Mouse (Mus musculus): Measurements from ENCODE around the gene Ubap1l. TPM values are rescaled to one million over a fixed set of nuclear protein-coding genes. Genes with fewer than 3 reads are reported as not detected.

Ubap1l gene
- total and polyA plus RNA-seq, 2 experiments, result 0.12 to 0.18 TPM

- Histone ChIP-seq H3K4me1 (ENCODE audit: control insufficient read depth, insufficient read depth, low read length) (peaks cover 4% of the 10 kb centered on the region; the same call in 1 of the 2 replicates), H3K27ac (replicated peaks; ENCODE audit: insufficient read depth, low read depth, low read length) (peak within 1 kb of the TSS; percentile 59), H3K27me3 (ENCODE audit: control insufficient read depth, insufficient read depth, low read length) (no peaks in the 10 kb centered on the region), H3K36me3 (ENCODE audit: control insufficient read depth, insufficient read depth, low read length) (no peaks in the 10 kb centered on the region), H3K79me2 (ENCODE audit: control insufficient read depth, insufficient read depth, low read length) (no peaks in the 10 kb centered on the region), H3K4me3 (ENCODE audit: insufficient read depth, low read depth, low read length) (no peak within 1 kb of the TSS), H3K9ac (ENCODE audit: low read depth, low read length) (no peak within 1 kb of the TSS)
- WGBS, result 20% methylated on average over 11 of the region's 11 CpGs
- TF ChIP-seq POLR2A (IDR thresholded peaks at IDR 0.05; ENCODE audit: extremely low read depth, insufficient read depth, low read length), result no peak
- TF ChIP-seq CTCF (IDR thresholded peaks at IDR 0.05; ENCODE audit: low read depth, low read length), result no peak
- peak; percentile 89 for DNase-seq (ENCODE audit: extremely low read depth, low read depth, low spot score)
Measured at GRCm38 (mm10) chr9:65422760-65423501, 62.1 kb downstream of the Ubap1l start, which contains the start of gene Slc51b. Gene Slc51b, minus strand, starts transcription at chr9:65422955.

GRCm38 (mm10) chr9:65424393-65424792, 63.6 kb downstream of the Ubap1l start:
- DNase-seq (ENCODE audit: extremely low read depth, low read depth, low spot score), result no peak
- H3K27ac ChIP-seq (replicated peaks; ENCODE audit: insufficient read depth, low read depth, low read length), result no peak overlapping the region
- no peaks in the 10 kb centered on the region for H3K27me3 ChIP-seq (ENCODE audit: control insufficient read depth, insufficient read depth, low read length)
- no peaks in the 10 kb centered on the region for H3K36me3 ChIP-seq (ENCODE audit: control insufficient read depth, insufficient read depth, low read length)
- H3K4me1 ChIP-seq (ENCODE audit: control insufficient read depth, insufficient read depth, low read length), result peaks cover 4% of the 10 kb centered on the region; the same call in 1 of the 2 replicates
- no peak overlapping the region for H3K4me3 ChIP-seq (ENCODE audit: insufficient read depth, low read depth, low read length)
- TF ChIP-seq POLR2A (IDR thresholded peaks at IDR 0.05; ENCODE audit: extremely low read depth, insufficient read depth, low read length), result no peak
- TF ChIP-seq CTCF (IDR thresholded peaks at IDR 0.05; ENCODE audit: low read depth, low read length), result no peak
- H3K9ac ChIP-seq (ENCODE audit: low read depth, low read length), result no peak overlapping the region
- 60% methylated on average over 3 of the region's 3 CpGs for WGBS
- H3K79me2 ChIP-seq (ENCODE audit: control insufficient read depth, insufficient read depth, low read length), result no peaks in the 10 kb centered on the region

- no peak overlapping the region for H3K9ac ChIP-seq (ENCODE audit: low read depth, low read length)
- H3K79me2 ChIP-seq (ENCODE audit: control insufficient read depth, insufficient read depth, low read length), result no peaks in the 10 kb centered on the region
- DNase-seq (ENCODE audit: extremely low read depth, low read depth, low spot score), result peak; percentile 12
- no peaks in the 10 kb centered on the region for H3K36me3 ChIP-seq (ENCODE audit: control insufficient read depth, insufficient read depth, low read length)
- no peaks in the 10 kb centered on the region for H3K27me3 ChIP-seq (ENCODE audit: control insufficient read depth, insufficient read depth, low read length)
- peaks cover 4% of the 10 kb centered on the region; the same call in 1 of the 2 replicates for H3K4me1 ChIP-seq (ENCODE audit: control insufficient read depth, insufficient read depth, low read length)
- TF ChIP-seq POLR2A (IDR thresholded peaks at IDR 0.05; ENCODE audit: extremely low read depth, insufficient read depth, low read length) (no peak), CTCF (IDR thresholded peaks at IDR 0.05; ENCODE audit: low read depth, low read length) (no peak)
- H3K4me3 ChIP-seq (ENCODE audit: insufficient read depth, low read depth, low read length), result no peak overlapping the region
- WGBS, result 57% methylated on average over 2 of the region's 2 CpGs
- no peak overlapping the region for H3K27ac ChIP-seq (replicated peaks; ENCODE audit: insufficient read depth, low read depth, low read length)
Measured at GRCm38 (mm10) chr9:65427511-65427910, 66.7 kb downstream of the Ubap1l start.

- Histone ChIP-seq H3K4me1 (ENCODE audit: control insufficient read depth, insufficient read depth, low read length) (peaks cover 3% of the 10 kb centered on the region; the same call in 1 of the 2 replicates), H3K79me2 (ENCODE audit: control insufficient read depth, insufficient read depth, low read length) (no peaks in the 10 kb centered on the region), H3K9ac (ENCODE audit: low read depth, low read length) (no peak overlapping the region), H3K36me3 (ENCODE audit: control insufficient read depth, insufficient read depth, low read length) (no peaks in the 10 kb centered on the region), H3K27ac (replicated peaks; ENCODE audit: insufficient read depth, low read depth, low read length) (no peak overlapping the region), H3K4me3 (ENCODE audit: insufficient read depth, low read depth, low read length) (no peak overlapping the region), H3K27me3 (ENCODE audit: control insufficient read depth, insufficient read depth, low read length) (no peaks in the 10 kb centered on the region)
- TF ChIP-seq POLR2A (IDR thresholded peaks at IDR 0.05; ENCODE audit: extremely low read depth, insufficient read depth, low read length), result no peak
- TF ChIP-seq CTCF (IDR thresholded peaks at IDR 0.05; ENCODE audit: low read depth, low read length), result no peak
- 52% methylated on average over 5 of the region's 5 CpGs for WGBS
- peak; percentile 61 for DNase-seq (ENCODE audit: extremely low read depth, low read depth, low spot score)
Measured at GRCm38 (mm10) chr9:65428003-65428402, 67.2 kb downstream of the Ubap1l start.

Other genes with a start within 250 kb of the Ubap1l start
- gene Igdcc3, start 219.9 kb upstream of the Ubap1l start, total RNA-seq (2014; rRNA removed), result not detected in 2 replicates
- gene Igdcc3, start 219.9 kb upstream of the Ubap1l start, polyA plus RNA-seq (2012; rRNA removed), result not detected in 2 replicates
- gene Parp16, start 165.7 kb upstream of the Ubap1l start, total RNA-seq (2014; rRNA removed), result 11.3 and 12.6 TPM in 2 replicates
- 11.4 and 13.6 TPM in 2 replicates for gene Parp16, start 165.7 kb upstream of the Ubap1l start, polyA plus RNA-seq (2012; rRNA removed)
- gene Cilp, start 95.9 kb upstream of the Ubap1l start, total RNA-seq (2014; rRNA removed), result 0.18 and 0.20 TPM in 2 replicates
- gene Cilp, start 95.9 kb upstream of the Ubap1l start, polyA plus RNA-seq (2012; rRNA removed), result 0.12 and 0.15 TPM in 2 replicates
- gene Clpx, start 66.8 kb upstream of the Ubap1l start, total RNA-seq (2014; rRNA removed), result 54.0 and 56.1 TPM in 2 replicates
- gene Clpx, start 66.8 kb upstream of the Ubap1l start, polyA plus RNA-seq (2012; rRNA removed), result 39.2 and 62.4 TPM in 2 replicates
- gene Pdcd7, start 14.9 kb upstream of the Ubap1l start, total RNA-seq (2014; rRNA removed), result 3.6 and 5.6 TPM in 2 replicates
- 3.5 and 4.5 TPM in 2 replicates for gene Pdcd7, start 14.9 kb upstream of the Ubap1l start, polyA plus RNA-seq (2012; rRNA removed)
- 0.20 and 0.28 TPM in 2 replicates for gene Kbtbd13, start 30.6 kb downstream of the Ubap1l start, total RNA-seq (2014; rRNA removed)
- gene Kbtbd13, start 30.6 kb downstream of the Ubap1l start, polyA plus RNA-seq (2012; rRNA removed), result 0.14 and 0.49 TPM in 2 replicates
- gene Rasl12, start 37.5 kb downstream of the Ubap1l start, total RNA-seq (2014; rRNA removed), result 0.09 and 0.13 TPM in 2 replicates
- 0.17 and 0.32 TPM in 2 replicates for gene Rasl12, start 37.5 kb downstream of the Ubap1l start, polyA plus RNA-seq (2012; rRNA removed)
- 2.9 and 3.2 TPM in 2 replicates for gene Slc51b, start 61.9 kb downstream of the Ubap1l start, total RNA-seq (2014; rRNA removed)
- gene Slc51b, start 61.9 kb downstream of the Ubap1l start, polyA plus RNA-seq (2012; rRNA removed), result 0.14 and 0.22 TPM in 2 replicates
- gene Mtfmt, start 74.7 kb downstream of the Ubap1l start, total RNA-seq (2014; rRNA removed), result 5.5 and 5.8 TPM in 2 replicates
- gene Mtfmt, start 74.7 kb downstream of the Ubap1l start, polyA plus RNA-seq (2012; rRNA removed), result 5.8 and 6.0 TPM in 2 replicates
- 20.0 and 25.7 TPM in 2 replicates for gene Spg21, start 99.9 kb downstream of the Ubap1l start, total RNA-seq (2014; rRNA removed)
- gene Spg21, start 99.9 kb downstream of the Ubap1l start, polyA plus RNA-seq (2012; rRNA removed), result 10.7 and 11.3 TPM in 2 replicates
- gene Ankdd1a, start 159.2 kb downstream of the Ubap1l start, total RNA-seq (2014; rRNA removed), result not detected in 2 replicates
- not detected in 2 replicates for gene Ankdd1a, start 159.2 kb downstream of the Ubap1l start, polyA plus RNA-seq (2012; rRNA removed)
- 1.4 and 2.2 TPM in 2 replicates for gene Plekho2, start 219.0 kb downstream of the Ubap1l start, total RNA-seq (2014; rRNA removed)
- 2.9 and 5.4 TPM in 2 replicates for gene Plekho2, start 219.0 kb downstream of the Ubap1l start, polyA plus RNA-seq (2012; rRNA removed)
- gene Pif1, start 226.1 kb downstream of the Ubap1l start, total RNA-seq (2014; rRNA removed), result 0.20 TPM in 1 of 2 replicates, not detected in the other
- gene Pif1, start 226.1 kb downstream of the Ubap1l start, polyA plus RNA-seq (2012; rRNA removed), result 0.04 TPM in 1 of 2 replicates, not detected in the other

Measured in liver, adult 2 months (tissue).